Mouse (Mus musculus) layer of hippocampus, adult 6 months (tissue): Measurements from ENCODE around the gene Vmn1r53. TPM values are rescaled to one million over a fixed set of nuclear protein-coding genes. Genes with fewer than 3 reads are reported as not detected.

Experiments
- long read RNA-seq, 2 experiments: library from polyadenylated mRNA; unstranded; transcript quantifications; one replicate each; pipeline ENCODE4 v2.0.0; 2019 to 2020
- polyA plus RNA-seq: library from polyadenylated mRNA; unstranded; fragments of <200 nt; fragmentation: Nextera tagmentation; gene quantifications from 2 replicates; pipeline ENCODE4 v1.2.3, GENCODE M21; 2021

Gene Vmn1r53
- not detected in 2 replicates for polyA plus RNA-seq
- long read RNA-seq, experiment 1: 0 reads
- long read RNA-seq, experiment 2: 0 reads

GRCm38 (mm10) chr6:90224338-90224737 is at the start of gene Vmn1r53:
TSS of gene Vmn1r53 (minus strand) at chr6:90224438.

GRCm38 (mm10) chr6:90246000-90246399 is 21.8 kb upstream of the Vmn1r53 start, which contains the start of gene Vmn1r54:
TSS of gene Vmn1r54 (plus strand) at chr6:90246300.

GRCm38 (mm10) chr6:90202493-90202892 is 21.7 kb downstream of the Vmn1r53 start, which contains the start of gene V1ra8:
TSS of gene V1ra8 (plus strand) at chr6:90202793.

GRCm38 (mm10) chr6:90174508-90174907 is 49.7 kb downstream of the Vmn1r53 start, which contains the start of gene Vmn1r52:
TSS of gene Vmn1r52 (plus strand) at chr6:90174808.

Other genes starting within 250 kb of the Vmn1r53 start
- not detected in 2 replicates for gene Vmn1r47, start 208.3 kb downstream of the Vmn1r53 start, polyA plus RNA-seq
- gene Vmn1r48, start 187.6 kb downstream of the Vmn1r53 start, polyA plus RNA-seq: not detected in 2 replicates
- not detected in 2 replicates for gene Vmn1r49, start 145.9 kb downstream of the Vmn1r53 start, polyA plus RNA-seq
- gene Vmn1r50, start 123.0 kb downstream of the Vmn1r53 start, polyA plus RNA-seq: not detected in 2 replicates
- gene Vmn1r51, start 101.8 kb downstream of the Vmn1r53 start, polyA plus RNA-seq: not detected in 2 replicates
- not detected in 2 replicates for gene Vmn1r52, start 49.6 kb downstream of the Vmn1r53 start, polyA plus RNA-seq
- not detected in 2 replicates for gene V1ra8, start 21.6 kb downstream of the Vmn1r53 start, polyA plus RNA-seq
- gene Vmn1r54, start 21.9 kb upstream of the Vmn1r53 start, polyA plus RNA-seq: not detected in 2 replicates
- gene BC048671, start 76.8 kb upstream of the Vmn1r53 start, polyA plus RNA-seq: not detected in 2 replicates
- gene Chst13, start 100.7 kb upstream of the Vmn1r53 start, polyA plus RNA-seq: not detected in 2 replicates
- gene Uroc1, start 108.8 kb upstream of the Vmn1r53 start, polyA plus RNA-seq: not detected in 2 replicates
- gene Zxdc, start 145.1 kb upstream of the Vmn1r53 start, polyA plus RNA-seq: 2.7 and 3.2 TPM in 2 replicates
- 4.8 and 5.3 TPM in 2 replicates for gene Cfap100, start 204.4 kb upstream of the Vmn1r53 start, polyA plus RNA-seq
- 16.7 and 19.4 TPM in 2 replicates for gene Klf15, start 238.1 kb upstream of the Vmn1r53 start, polyA plus RNA-seq